Mouse (Mus musculus) hindbrain, embryonic 16.5 days (tissue): ENCODE measurements around the gene Tmem59. TPM values are rescaled to one million over a fixed set of nuclear protein-coding genes. Genes with fewer than 3 reads are reported as not detected.

Experiments used
- ATAC-seq: fragments of 200-750 bp; cut with Nextera tagmentation; 2 replicates; pipeline ENCODE4 v1.8.0; 2017; ENCODE audit warnings: moderate TSS enrichment, moderate library complexity
- H3K27ac ChIP-seq: fragments of 300-500 bp; sonication (generic); 2 replicates; pipeline ENCODE4 v1.5.1; 2014; ENCODE audit warnings: low read depth, mild to moderate bottlenecking, control low read depth, low read length, moderate library complexity
- H3K27me3 ChIP-seq: fragments of 300-500 bp; sonication (generic); replicated peaks from 2 replicates; pipeline ENCODE4 v1.6.1; 2014; ENCODE audit warnings: low read length; ENCODE audit not compliant: control insufficient read depth, insufficient read depth
- H3K36me3 ChIP-seq: fragments of 300-500 bp; sonication (generic); 2 replicates; pipeline ENCODE4 v1.6.1; 2014; ENCODE audit warnings: mild to moderate bottlenecking, low read length, moderate library complexity, mixed read lengths; ENCODE audit not compliant: control insufficient read depth, insufficient read depth
- H3K4me1 ChIP-seq: fragments of 300-500 bp; sonication (generic); 2 replicates; pipeline ENCODE4 v1.6.1; 2014; ENCODE audit warnings: low read depth, low read length; ENCODE audit not compliant: control insufficient read depth, insufficient read depth
- H3K4me2 ChIP-seq: fragments of 300-500 bp; sonication (generic); 2 replicates; pipeline ENCODE4 v1.6.1; 2014; ENCODE audit warnings: mild to moderate bottlenecking, low read length, control low read depth, moderate library complexity
- H3K4me3 ChIP-seq: fragments of 300-500 bp; sonication (generic); 2 replicates; pipeline ENCODE4 v1.5.1; 2014; ENCODE audit warnings: mild to moderate bottlenecking, low read length, control low read depth, moderate library complexity
- H3K9ac ChIP-seq: fragments of 300-500 bp; sonication (generic); 2 replicates; pipeline ENCODE4 v1.6.1; 2014; ENCODE audit warnings: low read depth, mild to moderate bottlenecking, control low read depth, low read length, moderate library complexity
- H3K9me3 ChIP-seq: fragments of 300-500 bp; sonication (generic); 2 replicates; pipeline ENCODE4 v1.6.1; 2014; ENCODE audit warnings: mild to moderate bottlenecking, low read length, moderate library complexity; ENCODE audit not compliant: control insufficient read depth
- WGBS: fragments of 180-500 bp; shearing (Covaris S2); extraction: QIAGEN DNeasy Blood & Tissue Kit; methylation state at CpG from one replicate; pipeline ENCODE4 v1.1.7; 2014; 5-methylcytosine and 5-hydroxymethylcytosine counted together
- polyA plus RNA-seq: library from polyadenylated mRNA; unstranded; fragments of >200 nt; fragmentation: Nextera tagmentation; extraction: Ambion mirVana; gene quantifications from 2 replicates; pipeline ENCODE4 v1.2.1, GENCODE M21; 2015

The Tmem59 gene
- polyA plus RNA-seq, 1 experiment from 2014 or later = 383 TPM

DNA sequence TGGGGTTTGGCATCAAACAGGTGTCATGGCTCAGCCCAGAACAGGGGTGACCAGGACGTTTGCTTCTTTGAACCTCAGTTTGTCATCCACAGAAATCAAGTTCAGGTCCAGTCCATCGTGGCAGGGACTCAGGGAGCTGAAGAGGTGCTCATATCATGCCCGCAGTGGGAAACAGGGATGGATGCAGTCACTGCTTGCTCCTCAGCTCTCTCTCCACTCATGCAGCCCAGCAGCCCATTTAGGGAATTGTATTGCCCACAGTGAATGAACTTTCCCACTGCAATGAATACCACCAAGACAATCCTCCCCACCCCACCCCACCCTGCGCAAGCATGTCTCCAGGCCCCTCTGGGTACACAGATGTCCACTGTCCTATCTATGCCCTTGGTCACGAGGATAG, 33.7 kb downstream of the Tmem59 start:
- no peak for ATAC-seq
- H3K9me3 ChIP-seq = no peaks in the 10 kb centered on the region
- WGBS = 80% methylated on average over 5 of the region's 5 CpGs
- no peak overlapping the region for H3K4me3 ChIP-seq
- H3K27me3 ChIP-seq = no peaks in the 10 kb centered on the region
- no peak overlapping the region for H3K4me2 ChIP-seq
- no peaks in the 10 kb centered on the region for H3K4me1 ChIP-seq
- H3K27ac ChIP-seq = no peak overlapping the region
- peaks cover 2% of the 10 kb centered on the region; the same call in 1 of the 2 replicates for H3K36me3 ChIP-seq
- H3K9ac ChIP-seq = no peak overlapping the region

DNA sequence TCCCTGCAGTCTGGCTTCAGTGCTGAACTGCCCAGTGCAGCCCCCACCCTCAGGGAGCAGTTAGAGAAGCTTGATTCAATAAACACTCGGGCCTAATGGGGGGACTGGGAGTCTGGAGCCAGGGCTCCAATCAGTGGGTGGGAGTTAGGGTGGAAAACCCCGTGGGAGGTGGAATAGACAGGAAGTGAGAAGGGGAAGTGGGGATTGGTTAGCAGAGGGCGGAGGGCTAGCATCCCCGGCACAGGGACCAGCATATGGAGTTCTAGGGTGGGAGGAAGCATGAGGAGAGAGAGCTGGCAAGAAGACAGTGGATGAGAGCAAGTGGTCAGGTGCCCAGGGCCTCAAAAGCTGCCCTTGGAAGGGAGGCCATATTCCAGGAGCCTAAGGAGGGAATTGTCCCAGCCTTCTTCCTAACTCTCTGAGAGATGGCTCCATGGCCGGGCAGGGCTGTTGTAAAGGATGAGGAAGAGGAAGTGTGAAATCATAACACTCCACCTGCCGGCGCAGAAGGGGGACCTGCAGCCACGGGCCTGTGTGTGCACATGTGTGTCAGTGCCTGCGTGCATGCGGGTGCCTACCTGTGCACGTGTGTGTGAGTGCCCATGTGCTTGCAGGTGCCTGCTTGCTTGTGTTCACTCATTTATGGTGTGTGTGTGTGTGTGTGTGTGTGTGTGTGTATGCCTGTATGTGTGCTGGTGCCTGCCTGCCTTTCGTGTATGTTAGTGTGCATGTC, 35.2 kb downstream of the Tmem59 start:
- Histone ChIP-seq H3K27me3 (no peaks in the 10 kb centered on the region), H3K9ac (no peak overlapping the region), H3K27ac (no peak overlapping the region), H3K36me3 (no peaks in the 10 kb centered on the region), H3K4me2 (no peak overlapping the region), H3K9me3 (no peaks in the 10 kb centered on the region), H3K4me1 (no peaks in the 10 kb centered on the region), H3K4me3 (no peak overlapping the region)
- 76% methylated on average over 12 of the region's 12 CpGs for WGBS
- ATAC-seq = no peak

DNA sequence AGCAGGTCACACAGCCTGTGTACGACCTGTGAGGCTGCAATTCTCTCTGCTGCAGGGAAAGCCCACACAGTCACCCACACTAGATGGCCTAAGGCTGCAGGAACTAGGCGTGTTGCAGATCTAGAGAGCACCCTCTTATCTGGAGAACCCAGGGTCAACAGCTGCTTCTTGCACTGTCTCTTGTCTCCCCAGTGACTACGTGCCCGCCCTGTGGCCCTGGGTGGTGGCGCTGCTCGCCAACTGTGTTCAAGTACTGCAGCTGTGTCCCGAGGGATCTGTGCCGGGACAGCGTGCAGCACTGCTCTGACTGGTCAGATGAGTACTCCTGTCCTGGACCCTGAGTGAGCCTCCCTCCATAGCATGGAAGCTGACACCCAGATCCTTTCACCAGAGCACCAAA, 39.4 kb downstream of the Tmem59 start:
- Histone ChIP-seq H3K27ac (no peak overlapping the region), H3K4me2 (no peak overlapping the region), H3K4me3 (no peak overlapping the region), H3K27me3 (no peaks in the 10 kb centered on the region), H3K9ac (no peak overlapping the region), H3K4me1 (no peaks in the 10 kb centered on the region), H3K9me3 (no peaks in the 10 kb centered on the region), H3K36me3 (no peaks in the 10 kb centered on the region)
- WGBS = 88% methylated on average over 9 of the region's 9 CpGs
- no peak for ATAC-seq

DNA sequence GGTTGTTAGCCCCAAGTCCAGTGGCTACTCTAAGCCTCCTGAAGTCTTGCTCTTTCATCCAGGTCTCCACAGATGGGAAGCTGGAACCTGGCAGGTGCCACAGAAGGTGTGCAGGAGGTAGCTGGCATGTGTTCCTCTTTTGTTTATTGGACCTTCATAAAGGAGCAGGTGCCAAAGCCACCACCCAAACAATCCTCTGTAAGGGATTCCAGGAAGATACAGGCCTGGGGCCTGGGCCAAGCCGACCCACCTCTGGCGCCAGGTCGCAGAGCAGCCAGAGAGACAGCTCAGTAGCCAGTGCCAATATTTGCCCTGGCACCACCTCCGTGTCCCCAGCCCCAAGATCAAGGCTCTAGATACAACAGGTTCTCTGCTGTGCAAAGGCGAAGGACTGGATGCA, 43.3 kb downstream of the Tmem59 start:
- no peaks in the 10 kb centered on the region for H3K36me3 ChIP-seq
- H3K9ac ChIP-seq = no peak overlapping the region
- no peak for ATAC-seq
- no peak overlapping the region for H3K27ac ChIP-seq
- no peaks in the 10 kb centered on the region for H3K4me1 ChIP-seq
- no peaks in the 10 kb centered on the region for H3K9me3 ChIP-seq
- no peaks in the 10 kb centered on the region for H3K27me3 ChIP-seq
- H3K4me2 ChIP-seq = no peak overlapping the region
- 90% methylated on average over 5 of the region's 5 CpGs for WGBS
- no peak overlapping the region for H3K4me3 ChIP-seq

DNA sequence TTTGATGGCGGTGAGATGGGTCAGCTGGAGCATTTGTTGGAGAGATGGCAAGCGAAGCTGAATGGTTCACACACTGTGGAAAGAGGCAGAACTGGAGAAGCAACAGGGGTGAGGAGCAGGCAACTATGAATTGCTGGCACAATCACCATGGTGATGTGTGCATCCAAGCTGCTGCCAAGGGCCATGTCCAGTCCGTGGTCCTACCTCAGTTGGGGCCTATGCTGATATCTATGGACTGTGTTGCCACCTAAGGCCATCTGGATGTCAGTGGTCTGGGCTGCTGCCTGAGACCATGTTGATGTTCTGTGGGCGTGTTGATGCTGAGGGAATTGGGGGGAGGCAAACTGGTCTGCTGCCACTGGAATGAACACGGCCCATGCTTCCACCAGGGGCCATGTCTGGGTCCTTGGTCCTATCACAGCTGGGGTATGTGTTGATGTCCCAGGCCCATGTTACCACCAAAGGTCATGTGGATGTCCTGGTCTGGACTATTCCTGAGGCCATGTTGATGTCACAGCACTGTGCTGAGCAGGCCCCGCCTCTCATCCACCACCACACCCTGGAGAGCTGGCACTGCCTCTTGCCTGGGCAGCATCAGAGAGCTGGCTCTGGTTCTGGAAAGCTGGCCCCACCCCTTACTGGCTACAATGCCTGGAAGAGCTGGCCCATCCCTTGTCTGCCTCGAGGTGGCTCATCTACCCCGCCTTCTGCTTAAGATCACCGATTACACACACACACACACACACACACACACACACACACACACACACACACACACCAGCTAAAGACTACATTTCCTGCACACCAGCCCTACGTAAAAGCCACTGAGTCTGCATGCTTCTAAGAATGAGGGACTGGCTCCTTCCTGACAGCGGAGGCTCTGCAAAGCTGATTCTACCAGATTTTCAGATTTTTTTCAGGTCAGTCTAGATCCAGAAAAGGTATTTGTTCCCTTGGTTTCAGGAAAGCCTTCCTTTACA, 45.3 kb downstream of the Tmem59 start:
- no peaks in the 10 kb centered on the region for H3K9me3 ChIP-seq
- no peak overlapping the region for H3K4me2 ChIP-seq
- H3K9ac ChIP-seq = no peak overlapping the region
- H3K4me3 ChIP-seq = no peak overlapping the region
- H3K27me3 ChIP-seq = no peaks in the 10 kb centered on the region
- no peak overlapping the region for H3K27ac ChIP-seq
- peak; percentile 60; the same call in 1 of the 2 replicates for ATAC-seq
- no peaks in the 10 kb centered on the region for H3K36me3 ChIP-seq
- no peaks in the 10 kb centered on the region for H3K4me1 ChIP-seq
- 81% methylated on average over 11 of the region's 11 CpGs for WGBS

DNA sequence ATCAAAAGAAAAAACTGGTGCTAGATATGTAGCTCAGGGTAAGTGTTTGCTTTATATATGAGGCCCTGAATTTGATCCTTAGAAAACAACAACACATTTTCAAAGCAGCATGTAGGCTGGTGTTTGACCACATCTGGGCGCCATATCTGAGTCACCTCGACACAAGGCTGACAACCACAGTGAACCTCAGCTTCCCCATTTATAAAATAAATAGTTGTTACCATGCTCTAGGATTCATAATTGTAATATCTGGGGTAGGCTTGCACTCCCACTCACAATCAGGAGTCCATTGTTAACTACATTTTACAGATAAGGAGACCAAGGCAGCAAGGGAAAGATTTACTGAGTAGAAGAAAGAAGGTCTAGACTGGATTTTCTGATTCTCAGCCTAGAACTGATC, 48.1 kb downstream of the Tmem59 start:
- H3K9ac ChIP-seq = no peak overlapping the region
- H3K36me3 ChIP-seq = no peaks in the 10 kb centered on the region
- H3K27me3 ChIP-seq = no peaks in the 10 kb centered on the region
- ATAC-seq = no peak
- WGBS = 92% methylated on average over 2 of the region's 2 CpGs
- no peak overlapping the region for H3K4me3 ChIP-seq
- no peaks in the 10 kb centered on the region for H3K9me3 ChIP-seq
- no peak overlapping the region for H3K27ac ChIP-seq
- no peaks in the 10 kb centered on the region for H3K4me1 ChIP-seq
- H3K4me2 ChIP-seq = no peak overlapping the region

DNA sequence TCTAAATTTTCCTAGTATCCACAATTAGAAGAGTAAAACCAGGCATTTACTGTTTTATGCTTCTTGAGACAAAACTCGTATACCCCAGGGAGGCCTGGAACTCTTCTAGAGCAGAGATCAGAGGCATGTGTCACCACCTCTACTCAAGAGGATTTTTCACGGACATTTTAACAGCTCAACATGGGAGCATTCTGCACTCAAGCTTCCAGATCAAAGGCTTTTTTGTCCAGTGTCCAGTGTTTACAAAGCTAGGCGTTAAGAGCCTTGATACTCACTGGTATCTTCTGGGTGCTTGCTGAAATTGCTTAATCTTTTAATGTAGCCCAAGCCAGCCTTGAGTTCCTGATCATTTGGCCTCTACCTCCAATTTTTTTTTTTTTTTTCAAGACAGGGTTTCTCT, 54.0 kb downstream of the Tmem59 start:
- WGBS = 68% methylated on average over 3 of the region's 3 CpGs
- Histone ChIP-seq H3K4me3 (no peak overlapping the region), H3K27ac (no peak overlapping the region), H3K4me1 (no peaks in the 10 kb centered on the region), H3K9me3 (no peaks in the 10 kb centered on the region), H3K4me2 (no peak overlapping the region), H3K36me3 (peaks cover 16% of the 10 kb centered on the region), H3K9ac (no peak overlapping the region), H3K27me3 (no peaks in the 10 kb centered on the region)
- ATAC-seq = no peak

DNA sequence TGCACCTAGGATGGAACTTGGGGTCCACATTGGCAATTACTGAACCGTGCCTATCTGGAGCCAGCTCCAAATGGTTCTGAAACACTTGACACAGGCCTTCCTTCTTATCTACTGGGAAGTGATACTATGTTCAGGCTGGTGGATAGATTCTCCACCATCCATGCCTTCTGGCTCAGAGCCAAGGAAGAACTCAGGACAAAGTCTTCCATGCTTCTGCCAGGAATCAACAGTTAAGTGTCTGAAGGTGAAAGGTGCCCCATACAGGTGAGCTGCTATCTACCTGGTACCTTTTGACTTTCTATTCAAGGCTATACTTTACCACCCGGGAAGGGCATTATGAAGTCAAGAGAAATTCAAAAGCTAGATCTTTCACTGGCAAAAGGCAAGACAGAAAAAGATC, 60.1 kb downstream of the Tmem59 start:
- Histone ChIP-seq H3K36me3 (peaks cover 33% of the 10 kb centered on the region), H3K9ac (no peak overlapping the region), H3K27me3 (no peaks in the 10 kb centered on the region), H3K4me3 (no peak overlapping the region), H3K27ac (no peak overlapping the region), H3K4me1 (no peaks in the 10 kb centered on the region), H3K9me3 (no peaks in the 10 kb centered on the region), H3K4me2 (no peak overlapping the region)
- 96% methylated on average over 2 of the region's 2 CpGs for WGBS
- no peak for ATAC-seq

DNA sequence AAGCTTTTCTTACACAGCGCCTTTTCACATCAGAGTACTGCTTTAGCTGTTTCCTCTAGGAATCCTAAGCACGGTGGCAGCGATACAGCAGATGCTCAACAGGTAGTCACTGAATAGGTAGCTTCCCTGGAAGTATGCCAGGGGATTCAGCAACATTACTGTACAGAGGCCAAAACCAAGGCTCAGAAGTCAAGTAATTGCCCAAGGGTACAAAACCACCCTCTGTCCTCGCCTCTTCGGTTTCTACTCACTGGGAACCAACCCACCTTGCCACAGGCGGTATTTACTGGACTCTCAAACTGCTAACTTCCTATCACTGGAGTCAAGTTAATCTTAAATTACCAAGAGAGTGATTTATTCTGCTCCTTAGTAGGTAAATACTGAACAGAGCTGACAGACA, 62.0 kb downstream of the Tmem59 start:
- Histone ChIP-seq H3K27me3 (no peaks in the 10 kb centered on the region), H3K27ac (no peak overlapping the region), H3K4me2 (no peak overlapping the region), H3K36me3 (peaks cover 26% of the 10 kb centered on the region), H3K9ac (no peak overlapping the region), H3K4me1 (peaks cover 4% of the 10 kb centered on the region; the same call in 1 of the 2 replicates), H3K9me3 (no peaks in the 10 kb centered on the region), H3K4me3 (no peak overlapping the region)
- ATAC-seq = no peak
- 98% methylated on average over 6 of the region's 6 CpGs for WGBS
